Mouse (Mus musculus) E14TG2a.4 (cell line): ENCODE results near the gene Ifitm3.

Experiments
- CTCF ChIP-seq: conservative IDR thresholded peaks from 2 replicates; pipeline ENCODE4 v1.5.1; 2014; ENCODE audit warnings: low read length
- NANOG ChIP-seq: IDR thresholded peaks from 2 replicates; pipeline ENCODE4 v1.6.1; 2014; ENCODE audit warnings: borderline replicate concordance, low read length, mixed read lengths

DNA sequence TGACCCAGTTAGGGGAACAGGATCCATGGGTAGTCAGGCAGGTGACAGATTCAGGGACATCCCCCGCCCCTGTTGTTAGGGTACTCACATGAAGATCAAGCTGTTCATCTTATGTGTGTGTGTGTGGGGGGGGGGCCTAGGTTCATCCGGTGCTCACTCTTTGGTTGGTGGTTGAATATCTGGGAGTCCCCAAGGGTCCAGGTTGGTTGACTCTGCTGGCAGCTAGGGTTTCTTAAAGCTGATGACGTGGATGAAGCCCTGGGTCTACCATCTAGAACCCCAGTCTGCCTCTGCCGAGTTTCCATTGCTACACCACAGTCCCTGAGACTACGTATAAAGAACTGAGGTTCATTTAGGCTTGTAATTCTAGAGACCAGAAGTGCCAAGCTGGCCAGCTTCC is 8.5 kb upstream of the Ifitm3 start:
- TF ChIP-seq CTCF (no peak), NANOG (no peak)
